Mouse (Mus musculus) C2C12 (cell line): Measurements from ENCODE around the gene Zfp978.
"Not testable (repeated sequence)": the region's sequence is repeated elsewhere in the genome, so short reads cannot be mapped to it uniquely, and the experiment has no call there.

Experiments
- CTCF ChIP-seq: IDR thresholded peaks from one replicate; pipeline ENCODE4 v1.5.1; 2011; ENCODE audit not compliant: control insufficient read depth, insufficient read depth, insufficient read length
- FOSL1 ChIP-seq: IDR thresholded peaks from one replicate; pipeline ENCODE4 v1.8.0; 2011; ENCODE audit warnings: mild to moderate bottlenecking, low read length; ENCODE audit not compliant: poor library complexity, insufficient read depth, severe bottlenecking
- MAX ChIP-seq: IDR thresholded peaks from one replicate; pipeline ENCODE4 v1.6.1; 2011; ENCODE audit warnings: mild to moderate bottlenecking, control low read depth
- MYOD1 ChIP-seq: IDR thresholded peaks from one replicate; pipeline ENCODE4 v1.6.1; 2011; ENCODE audit warnings: low read depth; ENCODE audit not compliant: control insufficient read depth, insufficient read length
- MYOG ChIP-seq: IDR thresholded peaks from one replicate; pipeline ENCODE4 v1.6.1; 2011; ENCODE audit not compliant: control insufficient read depth, insufficient read length; ENCODE audit errors: extremely low read depth
- USF1 ChIP-seq: IDR thresholded peaks from one replicate; pipeline ENCODE4 v1.6.1; 2011; ENCODE audit warnings: low read depth, mild to moderate bottlenecking, control low read depth, moderate library complexity

DNA sequence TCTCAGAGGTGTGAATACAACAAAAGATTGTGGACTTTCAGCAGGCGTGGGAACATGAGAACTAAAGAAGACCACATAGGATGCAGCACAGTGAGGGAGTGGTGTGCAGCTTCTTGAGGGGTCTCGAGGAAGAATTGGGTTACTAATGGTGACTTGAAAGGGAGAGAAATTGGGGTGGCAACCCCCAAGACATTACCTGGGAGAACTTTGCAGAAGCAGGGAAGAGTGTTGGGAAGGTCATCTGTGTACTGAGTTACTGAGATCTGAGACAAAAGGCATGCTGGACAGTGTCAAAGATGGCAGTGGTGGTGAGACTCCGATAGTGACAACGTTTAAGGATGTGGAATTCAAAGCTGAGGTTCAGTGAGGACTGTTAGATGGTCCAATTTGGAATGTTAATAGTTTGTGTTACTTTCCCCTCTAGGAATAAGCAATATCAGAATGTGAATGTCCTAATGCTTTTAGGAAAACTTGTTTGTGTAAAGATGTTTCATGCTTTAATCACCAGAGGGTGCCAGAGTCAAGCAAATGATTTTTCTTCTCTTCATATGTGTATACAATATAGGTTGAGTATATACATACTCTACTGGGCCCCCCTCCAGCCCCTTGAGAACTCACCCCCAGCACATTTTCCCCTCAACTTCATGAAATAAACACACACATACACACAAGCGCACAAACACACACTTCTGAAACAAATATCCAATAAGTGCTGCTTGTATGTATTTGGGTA, 64.7 kb downstream of the Zfp978 start:
- TF ChIP-seq FOSL1, CTCF, USF1, MAX, MYOD1, MYOG: not testable (repeated sequence)
